Comparison of ENCODE assay signal across 24 mouse cellular contexts in the genomic region with DNA sequence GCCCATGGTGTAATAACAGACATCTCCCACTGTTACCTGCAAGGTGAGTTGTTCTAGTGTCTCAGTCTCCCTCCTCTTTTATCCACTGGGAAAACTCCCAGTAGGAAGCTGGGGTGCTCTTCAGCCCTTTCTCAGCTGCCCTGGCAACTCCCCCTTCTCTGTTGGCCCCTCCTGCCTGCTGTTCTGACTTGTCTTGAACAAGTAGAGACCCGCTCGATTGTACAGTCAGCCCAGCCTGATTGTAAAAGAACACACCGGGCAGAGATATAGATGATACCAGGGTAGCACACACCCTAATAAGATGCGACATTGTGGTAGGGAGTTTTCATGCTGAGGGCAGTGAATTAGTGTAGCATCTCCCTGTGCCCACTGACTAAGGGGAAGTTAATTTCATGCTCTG.
DNase-seq lines count a peak whose midpoint lies in the region; ATAC-seq and TF ChIP-seq lines count a peak whose summit lies in the region.
"Had no signal": no experiment of that assay in that cellular context is flagged by ENCODE, and none has a peak within 500 bp of the region (broad histone marks: within the 10 kb centered on the region; RNA-seq: fewer than 3 reads in every experiment).

No protein-coding gene starts in this region.

- intact Hi-C loops in gastrocnemius, adult 2 months (cut with DNase I) = no loop called here

- no peak for ATAC-seq in kidney, embryonic 15.5 days (replicated peaks; ENCODE audit: low FRiP score)
- no peak for ATAC-seq in kidney, embryonic 14.5 days (ENCODE audit: low FRiP score, low TSS enrichment)
- ATAC-seq: lung, postnatal 0 days had no signal

- DNase-seq in gastrocnemius, adult 2 months = no peak
- DNase-seq in gastrocnemius, postnatal 25 days = no peak
- DNase-seq in urinary bladder, postnatal 14 days (ENCODE audit: low spot score) = peak; percentile 65
- no peak for DNase-seq in urinary bladder, adult 2 months (ENCODE audit: low spot score)
- no peak for DNase-seq in embryo, embryonic 11 days
- no peak for DNase-seq in retina, postnatal 1 day
- DNase-seq: adrenal gland, postnatal 10 days; cerebellum, adult 18-20 months; cerebellum, postnatal 25 days; heart, adult 11 months; heart, postnatal 10 days; kidney, postnatal 14 days; left cerebral cortex, postnatal 4 days; right cerebral cortex, adult 18-20 months; right cerebral cortex, postnatal 4 days; thymus, adult 18-20 months; thymus, postnatal 4 days had no signal

- 66% methylated on average over 4 of the region's 4 CpGs for WGBS in kidney, embryonic 15.5 days
- WGBS in kidney, embryonic 14.5 days = 69% methylated on average over 4 of the region's 4 CpGs

- H3K27ac ChIP-seq in gastrocnemius, adult 2 months = peak overlapping the region; percentile 79
- 0 out of 2 replicates have a peak overlapping the region, but pooled peaks have one; percentile 37 for H3K27ac ChIP-seq in kidney, embryonic 15.5 days
- H3K27ac ChIP-seq in kidney, embryonic 14.5 days (ENCODE audit: low read depth, low read length) = no peak overlapping the region
- H3K27ac ChIP-seq: forebrain, embryonic 12.5 days; midbrain, embryonic 10.5 days had no signal

- H3K9ac ChIP-seq in kidney, embryonic 15.5 days = no peak overlapping the region
- H3K9ac ChIP-seq in kidney, embryonic 14.5 days (ENCODE audit: low read depth, low read length) = no peak overlapping the region
- H3K9ac ChIP-seq: forebrain, embryonic 12.5 days had no signal

- H3K9me3 ChIP-seq in kidney, embryonic 15.5 days (replicated peaks) = no peaks in the 10 kb centered on the region
- H3K9me3 ChIP-seq in kidney, embryonic 14.5 days (ENCODE audit: control insufficient read depth, low read length) = no peaks in the 10 kb centered on the region
- H3K9me3 ChIP-seq: forebrain, embryonic 12.5 days; midbrain, embryonic 10.5 days had no signal

- peaks cover 77% of the 10 kb centered on the region for H3K4me1 ChIP-seq in kidney, embryonic 15.5 days
- H3K4me1 ChIP-seq in kidney, embryonic 14.5 days (ENCODE audit: control insufficient read depth, insufficient read depth, low read length) = peaks cover 30% of the 10 kb centered on the region

- H3K4me2 ChIP-seq in kidney, embryonic 15.5 days = no peak overlapping the region
- H3K4me2 ChIP-seq in kidney, embryonic 14.5 days (replicated peaks; ENCODE audit: low read depth, low read length) = no peak overlapping the region
- H3K4me2 ChIP-seq: forebrain, embryonic 12.5 days; heart, embryonic 11.5 days had no signal

- H3K36me3 ChIP-seq in kidney, embryonic 15.5 days = peaks cover 13% of the 10 kb centered on the region; the same call in 1 of the 2 replicates
- H3K36me3 ChIP-seq in kidney, embryonic 14.5 days (ENCODE audit: control insufficient read depth, insufficient read depth, low read length) = peaks cover 2% of the 10 kb centered on the region; the same call in 1 of the 2 replicates

- no peaks in the 10 kb centered on the region for H3K27me3 ChIP-seq in kidney, embryonic 15.5 days
- H3K27me3 ChIP-seq in kidney, embryonic 14.5 days (ENCODE audit: control insufficient read depth, insufficient read depth, low read length) = no peaks in the 10 kb centered on the region
- H3K27me3 ChIP-seq: forebrain, embryonic 12.5 days had no signal

- TF ChIP-seq CTCF in gastrocnemius, adult 2 months (IDR thresholded peaks at IDR 0.05) = no peak

- H3K4me3 ChIP-seq in gastrocnemius, adult 2 months = no peak overlapping the region
- no peak overlapping the region for H3K4me3 ChIP-seq in kidney, embryonic 15.5 days (replicated peaks)
- H3K4me3 ChIP-seq in kidney, embryonic 14.5 days (ENCODE audit: low read length) = no peak overlapping the region
- H3K4me3 ChIP-seq: erythroblast, embryonic 14.5 days; forebrain, embryonic 12.5 days; midbrain, embryonic 10.5 days had no signal
